Mouse (Mus musculus): Measurements from ENCODE around the gene Tcf7l2.

The Tcf7l2 gene

GRCm38 (mm10) chr19:55756707-55757106, 15.1 kb downstream of the Tcf7l2 start:
- DNase-seq (ENCODE audit: extremely low spot score): no peak

DNA sequence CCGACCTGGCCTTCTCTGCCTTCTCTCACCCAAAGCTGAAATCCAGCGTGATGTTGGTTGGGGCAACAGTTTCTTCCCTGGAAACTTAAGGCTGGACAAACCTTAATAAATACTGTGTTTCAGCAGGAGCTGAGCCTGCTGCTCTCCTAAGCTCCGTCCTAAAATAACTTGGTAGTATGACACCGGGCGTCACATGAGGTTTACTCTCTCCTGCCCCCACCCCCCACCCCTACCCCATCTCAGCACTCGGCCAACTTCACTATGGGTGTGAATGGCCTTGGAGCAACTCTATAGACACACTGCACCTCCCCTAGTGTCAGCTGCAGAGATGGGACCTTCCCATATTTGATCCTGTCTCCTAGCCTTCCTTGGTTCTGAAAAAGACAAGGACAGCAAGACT, 15.8 kb downstream of the Tcf7l2 start:
- DNase-seq (ENCODE audit: extremely low spot score): no peak

- DNase-seq (ENCODE audit: extremely low spot score): no peak
Measured at GRCm38 (mm10) chr19:55758158-55758557, 16.5 kb downstream of the Tcf7l2 start.

DNA sequence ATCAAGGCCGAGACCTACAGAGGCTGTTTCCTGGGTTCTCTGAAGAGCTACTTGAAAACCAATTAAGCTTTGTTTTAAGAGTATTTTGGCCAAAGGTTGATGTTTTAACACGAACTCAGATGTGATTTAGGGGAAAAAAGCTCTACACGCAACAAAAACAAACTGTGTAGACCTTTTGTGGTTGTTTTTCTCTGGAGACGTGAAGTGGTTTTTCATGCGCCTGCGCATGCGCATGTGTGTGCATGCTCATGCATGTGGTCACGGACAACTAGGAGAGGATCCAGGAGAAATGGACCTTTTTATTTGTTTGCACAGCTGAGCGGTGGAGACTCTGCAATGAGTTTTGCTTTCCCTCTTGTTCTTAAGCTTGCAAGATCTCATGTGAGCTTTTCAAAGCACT, 17.4 kb downstream of the Tcf7l2 start:
- DNase-seq (ENCODE audit: extremely low spot score): no peak

GRCm38 (mm10) chr19:55761086-55761485, 19.5 kb downstream of the Tcf7l2 start:
- DNase-seq (ENCODE audit: extremely low spot score): no peak

DNA sequence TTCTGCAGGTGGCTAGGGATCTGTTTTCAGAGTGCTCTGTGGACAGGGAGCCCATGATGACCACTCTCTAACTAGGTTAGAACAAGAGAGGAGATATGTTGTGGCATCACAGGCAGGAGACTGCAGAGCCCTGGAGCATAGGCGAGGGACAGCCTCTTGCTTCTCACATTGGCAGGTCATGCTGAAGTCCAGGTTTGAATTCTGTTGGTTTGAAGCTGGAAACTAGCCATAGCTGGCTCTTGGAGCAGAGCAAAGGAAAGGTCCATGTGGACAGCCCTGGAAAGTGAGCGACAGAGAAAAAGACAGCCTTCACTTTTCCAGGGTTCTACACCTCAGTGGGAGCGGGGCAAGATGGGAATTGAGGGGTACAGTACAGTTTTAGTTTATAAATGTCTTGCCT, 20.6 kb downstream of the Tcf7l2 start:
- no peak for DNase-seq (ENCODE audit: extremely low spot score)

DNA sequence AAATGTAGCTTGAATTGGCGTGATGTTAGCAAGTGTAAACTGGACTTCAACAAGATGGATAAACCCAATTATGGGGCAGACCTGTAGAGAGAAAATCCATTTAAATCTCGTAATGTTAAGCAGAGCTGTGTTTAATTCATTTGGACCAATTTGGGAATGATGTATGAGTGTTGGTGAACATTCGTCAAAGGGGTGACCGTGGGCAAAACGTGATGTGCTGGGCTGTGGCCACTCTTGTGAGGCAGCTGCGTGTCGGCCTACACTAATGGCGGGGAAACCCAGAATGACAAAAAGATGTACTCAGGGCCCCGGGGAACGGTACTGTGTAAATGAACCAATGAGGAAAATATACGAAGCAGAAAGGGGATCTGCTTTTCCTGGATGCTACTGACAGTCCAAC, 24.2 kb downstream of the Tcf7l2 start:
- no peak for DNase-seq (ENCODE audit: extremely low spot score)

GRCm38 (mm10) chr19:55767104-55767503, 25.5 kb downstream of the Tcf7l2 start:
- DNase-seq (ENCODE audit: extremely low spot score): no peak

DNA sequence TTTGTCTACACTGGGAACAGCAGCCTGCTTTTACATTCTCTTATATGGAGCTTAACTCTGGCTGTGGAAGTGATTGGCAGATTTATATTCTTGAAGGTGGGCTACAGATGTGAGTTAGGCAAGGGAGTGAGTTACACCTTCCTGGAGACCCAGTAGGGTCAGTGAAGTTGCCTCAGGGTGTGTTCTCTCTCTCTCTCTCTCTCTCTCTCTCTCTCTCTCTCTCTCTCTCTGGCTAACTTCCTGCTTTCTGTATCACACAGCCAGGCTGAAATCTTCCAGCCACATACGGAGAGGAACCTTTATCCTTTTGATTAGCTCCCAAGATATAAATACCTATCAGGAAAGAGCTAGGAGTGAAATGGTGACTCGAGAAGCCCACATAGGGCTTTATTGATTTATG, 26.0 kb downstream of the Tcf7l2 start:
- DNase-seq (ENCODE audit: extremely low spot score): no peak

DNA sequence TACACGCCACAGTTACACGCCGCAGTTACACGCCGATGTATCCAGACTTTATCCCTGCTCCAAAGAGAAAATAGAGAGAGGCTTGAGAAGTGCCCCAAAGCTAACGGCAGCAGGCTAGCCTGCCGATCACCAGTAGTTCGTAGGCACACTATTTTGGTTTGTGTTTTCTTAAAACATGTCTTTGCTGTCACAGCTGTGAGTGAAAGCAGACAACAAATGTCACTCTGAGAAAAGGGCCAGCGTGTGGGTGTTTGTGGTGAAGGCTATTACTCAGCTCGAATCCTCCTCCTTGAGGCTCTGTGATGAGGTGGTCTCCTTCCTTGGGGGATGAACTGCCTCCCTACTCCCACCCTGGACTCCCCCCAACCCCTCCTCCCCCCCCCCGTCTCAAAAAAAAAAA, 26.6 kb downstream of the Tcf7l2 start:
- no peak for DNase-seq (ENCODE audit: extremely low spot score)

GRCm38 (mm10) chr19:55768889-55769288, 27.3 kb downstream of the Tcf7l2 start:
- no peak for DNase-seq (ENCODE audit: extremely low spot score)

GRCm38 (mm10) chr19:55774334-55774733, 32.7 kb downstream of the Tcf7l2 start:
- DNase-seq (ENCODE audit: extremely low spot score): no peak

DNA sequence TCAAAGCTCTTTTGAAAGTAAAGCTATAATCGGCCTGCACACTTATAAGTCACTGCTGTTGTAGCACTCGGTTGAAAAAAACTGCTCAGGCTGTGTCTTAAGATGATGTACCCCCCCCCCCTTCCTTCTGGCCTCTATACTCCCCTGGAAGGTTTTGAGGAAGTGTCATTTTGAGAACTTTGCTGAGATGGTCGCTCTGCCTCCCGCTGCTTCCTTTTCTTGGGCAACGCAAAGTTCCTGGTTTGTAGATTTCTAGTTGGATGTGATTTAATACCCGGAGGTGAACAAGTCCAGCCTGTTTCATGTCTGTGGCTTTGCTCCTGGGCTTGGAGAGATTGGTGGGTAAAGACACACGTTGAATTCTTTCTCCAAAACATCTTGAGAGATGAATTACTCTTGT, 33.2 kb downstream of the Tcf7l2 start:
- DNase-seq (ENCODE audit: extremely low spot score): no peak

DNA sequence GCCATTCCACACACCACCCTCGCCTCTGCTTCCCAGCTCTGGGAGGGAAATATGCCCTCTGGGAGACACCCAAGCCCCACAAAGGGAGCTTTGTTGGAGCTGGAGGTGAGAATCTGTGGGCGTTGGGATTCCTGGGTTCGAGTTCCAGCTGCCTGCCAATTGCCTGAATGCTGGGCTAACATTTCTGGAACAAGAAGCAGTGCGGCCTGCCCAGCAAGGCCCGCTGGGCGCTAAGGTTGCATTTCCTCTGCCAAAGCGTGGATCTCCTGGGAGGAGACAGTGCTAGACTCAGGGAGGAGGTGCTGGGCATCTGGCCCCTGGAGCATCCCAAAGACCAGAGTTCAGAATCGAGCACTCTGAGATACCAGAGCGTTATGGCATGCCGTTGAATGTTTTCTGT, 38.3 kb downstream of the Tcf7l2 start:
- no peak for DNase-seq (ENCODE audit: extremely low spot score)

GRCm38 (mm10) chr19:55781087-55781486, 39.5 kb downstream of the Tcf7l2 start:
- no peak for DNase-seq (ENCODE audit: extremely low spot score)

GRCm38 (mm10) chr19:55781681-55782080, 40.1 kb downstream of the Tcf7l2 start:
- no peak for DNase-seq (ENCODE audit: extremely low spot score)

- no peak for DNase-seq (ENCODE audit: extremely low spot score)
Measured at GRCm38 (mm10) chr19:55784796-55785418, 43.3 kb downstream of the Tcf7l2 start.

DNA sequence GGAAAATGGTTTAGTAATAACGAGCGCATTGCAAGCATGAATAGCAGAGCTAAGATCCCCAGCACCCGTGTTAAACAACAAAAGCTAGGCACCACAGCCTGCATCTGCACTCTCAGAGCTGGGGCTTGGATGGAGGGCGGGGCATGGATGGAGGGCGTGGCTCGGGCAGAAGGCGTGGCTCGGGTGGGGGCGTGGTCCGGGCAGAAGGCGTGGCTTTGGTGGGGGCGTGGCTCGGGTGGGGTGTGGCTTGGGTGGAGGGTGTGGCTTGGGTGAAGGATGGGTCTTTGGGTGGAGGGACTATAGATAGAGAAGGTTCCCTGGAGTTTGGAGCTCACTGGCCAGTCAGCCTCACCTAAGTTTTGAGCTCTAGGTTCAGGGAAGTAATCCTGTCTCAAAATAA, 45.8 kb downstream of the Tcf7l2 start:
- no peak for DNase-seq (ENCODE audit: extremely low spot score)

DNA sequence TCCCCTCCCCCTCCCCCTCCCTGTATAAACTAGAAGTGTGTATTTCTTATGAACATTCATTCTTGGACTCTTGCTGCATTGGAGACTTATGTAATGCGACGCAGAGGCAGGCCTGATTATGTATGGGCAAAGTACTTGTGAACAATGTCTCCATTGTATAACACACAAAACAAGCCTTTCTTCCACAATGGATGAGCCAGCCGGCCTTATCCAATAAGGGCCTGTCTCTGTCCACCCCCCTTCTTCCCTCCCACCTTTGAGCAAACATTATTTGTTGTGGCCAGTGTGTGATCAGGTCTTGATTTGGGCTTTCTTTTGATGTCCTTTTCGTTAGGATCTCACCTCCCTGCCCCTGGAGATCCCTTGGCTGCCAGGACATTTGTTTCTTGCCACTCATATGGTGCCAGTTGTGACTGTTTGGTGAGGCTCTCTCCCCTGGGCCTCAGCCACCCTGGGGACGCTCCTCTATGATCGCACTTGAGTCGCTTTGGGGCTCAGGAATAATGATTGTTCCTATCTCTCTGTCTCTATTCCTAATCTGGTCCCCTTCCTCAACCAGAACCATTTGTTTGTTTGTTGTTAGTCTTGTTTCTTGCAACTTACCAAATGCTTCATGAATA, 46.8 kb downstream of the Tcf7l2 start:
- peak; percentile 57 for DNase-seq (ENCODE audit: extremely low spot score)

GRCm38 (mm10) chr19:55788905-55789295, 47.3 kb downstream of the Tcf7l2 start:
- no peak for DNase-seq (ENCODE audit: extremely low spot score)

GRCm38 (mm10) chr19:55789838-55790237, 48.2 kb downstream of the Tcf7l2 start:
- peak; percentile 19 for DNase-seq (ENCODE audit: extremely low spot score)

GRCm38 (mm10) chr19:55791293-55791692, 49.7 kb downstream of the Tcf7l2 start:
- DNase-seq (ENCODE audit: extremely low spot score): no peak

- DNase-seq (ENCODE audit: extremely low spot score): no peak
Measured at GRCm38 (mm10) chr19:55791886-55792285, 50.3 kb downstream of the Tcf7l2 start.

DNA sequence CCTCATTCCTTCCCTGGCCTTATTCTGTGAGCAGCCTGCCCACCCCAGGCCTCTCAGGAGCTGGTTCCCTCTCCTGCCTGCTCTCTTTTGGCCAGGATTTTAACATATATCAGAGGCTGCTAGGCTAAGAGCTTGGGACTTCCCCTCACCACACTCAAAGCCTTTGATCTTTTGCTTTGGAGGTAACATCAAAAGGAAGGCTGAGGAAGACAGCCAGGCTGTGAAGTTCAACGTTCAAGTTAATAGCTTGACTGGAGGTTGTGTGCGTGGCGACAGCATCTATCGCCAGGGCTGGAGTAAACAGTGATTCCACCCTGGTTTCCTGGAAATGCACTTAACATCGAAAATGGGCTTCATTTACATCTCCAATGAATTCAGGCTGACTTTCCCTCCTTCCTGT, 51.0 kb downstream of the Tcf7l2 start:
- DNase-seq (ENCODE audit: extremely low spot score): no peak

Measured in embryo, embryonic 9.5 days (tissue).